Mouse (Mus musculus) myocyte (in vitro differentiated cells): ENCODE measurements around the gene Cpeb1. TPM values are rescaled to one million over a fixed set of nuclear protein-coding genes. Genes with fewer than 3 reads are reported as not detected.

Source experiments
- H3K27me3 ChIP-seq: one replicate; pipeline ENCODE4 v1.6.1; 2011; ENCODE audit not compliant: control insufficient read depth, insufficient read depth, insufficient read length
- H3K36me3 ChIP-seq: one replicate; pipeline ENCODE4 v1.6.1; 2011; ENCODE audit not compliant: control insufficient read depth, insufficient read depth
- H3K4me2 ChIP-seq: one replicate; pipeline ENCODE4 v1.6.1; 2011; ENCODE audit warnings: low read depth, control low read depth
- H3K4me3 ChIP-seq: one replicate; pipeline ENCODE4 v1.5.1; 2011; ENCODE audit warnings: mild to moderate bottlenecking, control low read depth, moderate library complexity
- H3K79me2 ChIP-seq: one replicate; pipeline ENCODE4 v1.6.1; 2011; ENCODE audit not compliant: control insufficient read depth, insufficient read depth
- H3ac ChIP-seq: one replicate; pipeline ENCODE4 v1.6.1; 2011; ENCODE audit not compliant: control insufficient read depth, insufficient read length
- CEBPB ChIP-seq: IDR thresholded peaks from 2 replicates; pipeline ENCODE4 v1.6.1; 2011; ENCODE audit warnings: mild to moderate bottlenecking, moderate library complexity; ENCODE audit not compliant: poor library complexity, insufficient read depth, severe bottlenecking
- E2F4 ChIP-seq: IDR thresholded peaks from one replicate; pipeline ENCODE4 v1.6.1; 2011; ENCODE audit warnings: mild to moderate bottlenecking, control low read depth, moderate library complexity; ENCODE audit not compliant: insufficient read depth
- MAX ChIP-seq: IDR thresholded peaks from one replicate; pipeline ENCODE4 v1.6.1; 2011; ENCODE audit warnings: low read depth, mild to moderate bottlenecking, control low read depth
- MYOD1 ChIP-seq, 3 experiments: IDR thresholded peaks; one replicate each; pipeline ENCODE4 v1.6.1; 2011; ENCODE audit warnings: control low read depth in 2 of 3, low read depth in 2 of 3, mild to moderate bottlenecking in 2 of 3, moderate library complexity in 1 of 3; ENCODE audit not compliant: insufficient read length in 2 of 3, control insufficient read depth in 1 of 3
- MYOG ChIP-seq, 3 experiments: IDR thresholded peaks; one replicate each; pipeline ENCODE4 v1.6.1; 2011; ENCODE audit warnings: control low read depth in 2 of 3, low read depth in 2 of 3, mild to moderate bottlenecking in 2 of 3; ENCODE audit not compliant: insufficient read length in 2 of 3, control insufficient read depth in 1 of 3, insufficient read depth in 1 of 3
- POLR2A ChIP-seq: IDR thresholded peaks from one replicate; pipeline ENCODE4 v1.6.1; 2011; ENCODE audit warnings: low read depth, mild to moderate bottlenecking, control low read depth, moderate library complexity; ENCODE audit not compliant: insufficient read length
- POLR2AphosphoS2 ChIP-seq: IDR thresholded peaks from one replicate; pipeline ENCODE4 v1.6.1; 2011; ENCODE audit warnings: low read depth, control low read depth; ENCODE audit not compliant: insufficient read length
- REST ChIP-seq: IDR thresholded peaks from one replicate; pipeline ENCODE4 v1.6.1; 2011; ENCODE audit warnings: mild to moderate bottlenecking, control low read depth, moderate library complexity; ENCODE audit not compliant: insufficient read depth, insufficient read length
- SRF ChIP-seq: IDR thresholded peaks from one replicate; pipeline ENCODE4 v1.6.1; 2011; ENCODE audit warnings: low read depth; ENCODE audit not compliant: control insufficient read depth, insufficient read length
- TCF12 ChIP-seq: IDR thresholded peaks from one replicate; pipeline ENCODE4 v1.6.1; 2011; ENCODE audit warnings: mild to moderate bottlenecking, control low read depth; ENCODE audit not compliant: poor library complexity, insufficient read depth, severe bottlenecking
- TCF3 ChIP-seq: IDR thresholded peaks from one replicate; pipeline ENCODE4 v1.6.1; 2011; ENCODE audit warnings: low read depth, control low read depth; ENCODE audit not compliant: insufficient read length
- USF1 ChIP-seq: IDR thresholded peaks from one replicate; pipeline ENCODE4 v1.6.1; 2011; ENCODE audit warnings: low read depth, mild to moderate bottlenecking, control low read depth, moderate library complexity
- polyA plus RNA-seq: library from polyadenylated mRNA; unstranded; fragments of >200 nt; fragmentation: generic; extraction: Trizol; gene quantifications from one replicate; pipeline ENCODE4 v1.2.1, GENCODE M21; 2012; ENCODE audit warnings: missing spikeins

Gene Cpeb1
- polyA plus RNA-seq, 1 experiment = 1.3 TPM

DNA sequence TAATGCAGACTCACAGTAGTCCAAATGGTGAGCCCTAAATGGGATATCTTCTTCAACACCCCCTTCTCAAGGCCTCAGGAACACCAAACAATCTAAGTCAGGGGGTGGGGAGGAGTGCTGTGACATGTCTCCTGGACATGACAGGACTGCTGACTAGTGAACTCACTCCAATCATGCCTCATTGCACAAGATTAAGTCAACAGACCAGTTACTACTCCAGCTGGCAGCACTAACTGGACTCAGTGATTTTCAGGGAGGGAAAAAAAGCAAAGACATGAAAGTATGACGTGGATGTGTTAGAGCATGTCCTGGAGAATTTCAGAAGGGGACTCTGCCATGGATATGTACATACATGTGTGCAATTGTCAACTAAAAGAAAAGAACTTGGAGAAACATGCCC, 75.9 kb downstream of the Cpeb1 start:
- Histone ChIP-seq H3K27me3 (peaks cover 5% of the 10 kb centered on the region), H3K4me3 (no peak overlapping the region), H3K36me3 (no peaks in the 10 kb centered on the region), H3K4me2 (no peak overlapping the region), H3ac (no peak overlapping the region), H3K79me2 (no peaks in the 10 kb centered on the region)
- no peak for TF ChIP-seq CEBPB
- TF ChIP-seq TCF3 = no peak
- no peak for TF ChIP-seq POLR2A
- no peak for TF ChIP-seq MYOG (IDR thresholded peaks at IDR 0.05; ENCODE audit: control insufficient read depth in 1 of 3, insufficient read depth in 1 of 3, insufficient read length in 2 of 3, low read depth in 2 of 3)
- no peak for TF ChIP-seq MAX
- no peak for TF ChIP-seq REST
- no peak for TF ChIP-seq E2F4
- no peak for TF ChIP-seq TCF12
- TF ChIP-seq USF1 = no peak
- TF ChIP-seq POLR2AphosphoS2 = no peak

DNA sequence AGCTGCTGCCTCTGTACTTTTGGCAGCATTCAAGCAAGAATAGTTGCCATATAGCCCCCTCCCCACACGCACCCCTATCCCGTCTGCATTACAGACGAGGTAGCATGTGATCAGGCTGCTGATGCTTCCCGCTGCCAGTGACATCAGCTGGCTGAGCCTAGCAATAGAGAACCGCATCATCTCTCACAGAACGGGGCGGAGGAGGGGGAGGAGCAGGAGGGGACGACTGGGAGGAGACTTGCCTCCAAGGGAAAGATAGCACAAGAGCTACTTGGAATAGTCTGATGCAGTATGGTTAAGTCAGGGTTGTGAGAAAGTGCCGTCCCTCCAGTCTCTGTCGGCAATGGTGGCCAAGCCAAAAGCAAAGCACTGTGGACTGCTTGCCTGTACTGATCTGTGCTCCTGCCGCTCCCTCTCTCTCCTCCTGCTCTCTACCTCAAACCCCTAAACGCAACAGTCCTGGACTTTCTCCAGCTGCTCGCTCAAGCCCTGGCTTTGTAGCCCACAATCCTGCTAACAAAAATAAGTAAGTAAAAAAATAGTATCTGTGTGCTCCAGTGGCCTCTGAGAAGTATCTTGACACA, 82.8 kb downstream of the Cpeb1 start:
- Histone ChIP-seq H3K79me2 (no peaks in the 10 kb centered on the region), H3K27me3 (peaks cover 17% of the 10 kb centered on the region), H3K4me3 (no peak overlapping the region), H3K36me3 (no peaks in the 10 kb centered on the region), H3K4me2 (peak overlapping the region; percentile 12), H3ac (no peak overlapping the region)
- TF ChIP-seq MYOG (IDR thresholded peaks at IDR 0.05; ENCODE audit: control insufficient read depth in 1 of 3, insufficient read depth in 1 of 3, insufficient read length in 2 of 3, low read depth in 2 of 3) (no peak), POLR2A (no peak), REST (no peak), USF1 (no peak), CEBPB (no peak), POLR2AphosphoS2 (no peak), E2F4 (no peak), TCF12 (no peak), TCF3 (no peak), MYOD1 (IDR thresholded peaks at IDR 0.05; ENCODE audit: control insufficient read depth in 1 of 3, insufficient read length in 2 of 3, low read depth in 2 of 3) (no peak), SRF (no peak), MAX (no peak)

DNA sequence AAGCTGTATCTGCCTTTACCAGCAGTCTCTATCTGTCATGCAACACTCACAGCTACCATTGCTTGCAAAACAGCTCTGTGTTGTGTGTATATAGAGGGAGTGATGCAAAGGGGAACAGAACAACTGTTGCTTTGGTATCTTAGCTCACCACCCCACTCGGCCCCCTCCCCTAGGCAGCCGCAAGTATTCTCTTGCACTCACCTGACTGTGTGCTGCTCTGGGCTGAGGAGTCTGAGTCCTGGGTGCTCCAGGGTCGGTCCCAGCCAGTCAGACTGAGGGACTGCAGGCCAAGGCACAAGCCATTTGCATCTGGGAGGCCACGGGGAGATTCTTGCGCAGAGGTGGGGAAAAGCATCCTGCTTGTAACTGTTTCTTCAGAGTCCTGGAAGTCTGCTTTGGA, 83.5 kb downstream of the Cpeb1 start:
- no peaks in the 10 kb centered on the region for H3K79me2 ChIP-seq
- TF ChIP-seq TCF3 = no peak
- H3K4me3 ChIP-seq = no peak overlapping the region
- H3K36me3 ChIP-seq = no peaks in the 10 kb centered on the region
- no peak overlapping the region for H3ac ChIP-seq
- peaks cover 17% of the 10 kb centered on the region for H3K27me3 ChIP-seq
- H3K4me2 ChIP-seq = no peak overlapping the region

DNA sequence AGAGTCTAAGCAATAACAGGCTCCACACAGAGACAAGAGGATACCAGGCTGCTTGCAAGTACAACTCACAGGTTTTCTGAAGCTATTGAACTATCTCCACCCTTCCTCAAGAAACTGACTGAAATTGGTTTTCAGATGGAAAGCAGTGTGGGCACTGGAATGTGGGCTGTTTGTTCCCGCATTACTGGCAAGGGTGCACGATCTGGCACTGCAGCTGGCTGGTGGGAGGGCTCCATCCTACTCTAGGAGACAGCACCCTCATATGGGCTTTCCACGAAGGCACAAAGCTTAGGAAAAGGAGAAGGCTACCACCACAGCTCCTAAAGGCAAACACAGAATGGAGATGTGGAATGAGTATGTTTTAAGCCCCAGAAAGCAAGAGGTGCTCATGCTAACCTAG, 85.5 kb downstream of the Cpeb1 start:
- no peak overlapping the region for H3K4me3 ChIP-seq
- H3K4me2 ChIP-seq = no peak overlapping the region
- TF ChIP-seq SRF (no peak), MYOD1 (IDR thresholded peaks at IDR 0.05; ENCODE audit: control insufficient read depth in 1 of 3, insufficient read length in 2 of 3, low read depth in 2 of 3) (no peak)
- H3K79me2 ChIP-seq = no peaks in the 10 kb centered on the region
- peaks cover 18% of the 10 kb centered on the region for H3K27me3 ChIP-seq
- no peak overlapping the region for H3ac ChIP-seq
- H3K36me3 ChIP-seq = no peaks in the 10 kb centered on the region

DNA sequence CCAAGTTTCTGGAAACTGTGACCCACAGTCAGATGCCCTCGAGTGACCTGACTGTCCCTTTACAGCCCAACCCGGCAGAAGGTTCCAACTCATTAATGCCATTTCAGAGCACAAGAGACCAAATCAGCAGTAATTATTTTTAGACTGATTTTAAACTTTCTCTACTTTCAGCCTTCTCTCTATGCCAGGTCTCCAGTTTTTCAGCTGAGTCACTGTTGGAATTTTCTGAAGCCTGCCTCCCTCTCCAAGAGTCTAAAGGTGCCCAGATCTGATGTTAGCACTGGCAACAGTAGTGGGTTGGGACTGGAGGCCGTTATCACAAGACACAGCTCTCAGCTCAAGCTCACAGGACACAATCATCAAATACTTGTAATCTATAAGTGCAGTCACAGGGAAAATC, 87.3 kb downstream of the Cpeb1 start:
- Histone ChIP-seq H3K79me2 (no peaks in the 10 kb centered on the region), H3K4me2 (no peak overlapping the region), H3K36me3 (no peaks in the 10 kb centered on the region), H3ac (no peak overlapping the region), H3K4me3 (no peak overlapping the region), H3K27me3 (peaks cover 33% of the 10 kb centered on the region)
- TF ChIP-seq POLR2A (no peak), MYOD1 (IDR thresholded peaks at IDR 0.05; ENCODE audit: control insufficient read depth in 1 of 3, insufficient read length in 2 of 3, low read depth in 2 of 3) (no peak), TCF3 (no peak), POLR2AphosphoS2 (no peak), USF1 (no peak), REST (no peak), MYOG (IDR thresholded peaks at IDR 0.05; ENCODE audit: control insufficient read depth in 1 of 3, insufficient read depth in 1 of 3, insufficient read length in 2 of 3, low read depth in 2 of 3) (no peak), CEBPB (no peak), TCF12 (no peak), E2F4 (no peak)
